Mouse (Mus musculus) C2C12 (cell line): ENCODE data around the gene Nav3. TPM values are rescaled to one million over a fixed set of nuclear protein-coding genes. Genes with fewer than 3 reads are reported as not detected.

Experiments
- H3K27me3 ChIP-seq: one replicate; pipeline ENCODE4 v1.6.1; 2011; ENCODE audit not compliant: control insufficient read depth, insufficient read depth, insufficient read length
- H3K36me3 ChIP-seq: one replicate; pipeline ENCODE4 v1.6.1; 2011; ENCODE audit not compliant: control insufficient read depth, insufficient read depth
- H3K4me3 ChIP-seq: one replicate; pipeline ENCODE4 v1.5.1; 2011; ENCODE audit warnings: mild to moderate bottlenecking, control low read depth; ENCODE audit not compliant: poor library complexity, insufficient read depth, severe bottlenecking
- H3K79me2 ChIP-seq: one replicate; pipeline ENCODE4 v1.6.1; 2011; ENCODE audit not compliant: control insufficient read depth, insufficient read depth
- H3K79me3 ChIP-seq: one replicate; pipeline ENCODE4 v1.6.1; 2011; ENCODE audit warnings: low read depth, control low read depth
- H3ac ChIP-seq: one replicate; pipeline ENCODE3; 2011; ENCODE audit warnings: low read depth; ENCODE audit not compliant: control insufficient read depth, insufficient read length
- CEBPB ChIP-seq: IDR thresholded peaks from one replicate; pipeline ENCODE4 v1.6.1; 2011; ENCODE audit warnings: low read depth, mild to moderate bottlenecking, control low read depth, moderate library complexity
- CTCF ChIP-seq: IDR thresholded peaks from one replicate; pipeline ENCODE4 v1.5.1; 2011; ENCODE audit not compliant: control insufficient read depth, insufficient read depth, insufficient read length
- FOSL1 ChIP-seq: IDR thresholded peaks from one replicate; pipeline ENCODE4 v1.8.0; 2011; ENCODE audit warnings: mild to moderate bottlenecking, low read length; ENCODE audit not compliant: poor library complexity, insufficient read depth, severe bottlenecking
- MAX ChIP-seq: IDR thresholded peaks from one replicate; pipeline ENCODE4 v1.6.1; 2011; ENCODE audit warnings: mild to moderate bottlenecking, control low read depth
- MYOD1 ChIP-seq: IDR thresholded peaks from one replicate; pipeline ENCODE4 v1.6.1; 2011; ENCODE audit warnings: low read depth; ENCODE audit not compliant: control insufficient read depth, insufficient read length
- MYOG ChIP-seq: IDR thresholded peaks from one replicate; pipeline ENCODE4 v1.6.1; 2011; ENCODE audit not compliant: control insufficient read depth, insufficient read length; ENCODE audit errors: extremely low read depth
- USF1 ChIP-seq: IDR thresholded peaks from one replicate; pipeline ENCODE4 v1.6.1; 2011; ENCODE audit warnings: low read depth, mild to moderate bottlenecking, control low read depth, moderate library complexity
- polyA plus RNA-seq: library from polyadenylated mRNA; unstranded; fragments of >200 nt; fragmentation: generic; extraction: Trizol; gene quantifications from one replicate; pipeline ENCODE4 v1.2.1, GENCODE M21; 2012; ENCODE audit warnings: missing spikeins

Nav3 gene
- polyA plus RNA-seq, 1 experiment: 5.0 TPM

- Histone ChIP-seq H3K79me2 (peaks cover 4% of the 10 kb centered on the region), H3K27me3 (no peaks in the 10 kb centered on the region), H3K79me3 (peaks cover 1% of the 10 kb centered on the region), H3K36me3 (peaks cover 29% of the 10 kb centered on the region), H3ac (no peak overlapping the region), H3K4me3 (no peak overlapping the region)
- TF ChIP-seq CTCF (no peak), MYOG (no peak), MAX (no peak)
Observed at GRCm38 (mm10) chr10:109847631-109848030, 608.4 kb downstream of the Nav3 start.

- H3K79me3 ChIP-seq: peaks cover 1% of the 10 kb centered on the region
- H3K27me3 ChIP-seq: no peaks in the 10 kb centered on the region
- H3ac ChIP-seq: no peak overlapping the region
- H3K4me3 ChIP-seq: no peak overlapping the region
- H3K36me3 ChIP-seq: peaks cover 30% of the 10 kb centered on the region
- H3K79me2 ChIP-seq: peaks cover 4% of the 10 kb centered on the region
- no peak for TF ChIP-seq MAX
- no peak for TF ChIP-seq MYOG
- TF ChIP-seq CTCF: no peak
- no peak for TF ChIP-seq MYOD1
- TF ChIP-seq CEBPB: no peak
- TF ChIP-seq FOSL1: no peak
- no peak for TF ChIP-seq USF1
Observed at GRCm38 (mm10) chr10:109843661-109844060, 612.3 kb downstream of the Nav3 start.

GRCm38 (mm10) chr10:109832768-109833291 is 623.2 kb downstream of the Nav3 start:
- Histone ChIP-seq H3K27me3 (no peaks in the 10 kb centered on the region), H3ac (no peak overlapping the region), H3K36me3 (peaks cover 25% of the 10 kb centered on the region), H3K79me2 (no peaks in the 10 kb centered on the region), H3K4me3 (no peak overlapping the region), H3K79me3 (no peaks in the 10 kb centered on the region)
- TF ChIP-seq FOSL1 (no peak), CEBPB (no peak), MYOG (no peak), MYOD1 (no peak)

GRCm38 (mm10) chr10:109806782-109807493 is 649.1 kb downstream of the Nav3 start:
- no peaks in the 10 kb centered on the region for H3K79me3 ChIP-seq
- H3K36me3 ChIP-seq: peaks cover 18% of the 10 kb centered on the region
- TF ChIP-seq MYOD1: no peak
- no peak for TF ChIP-seq MAX
- TF ChIP-seq MYOG: no peak
- TF ChIP-seq FOSL1: no peak
- TF ChIP-seq CTCF: no peak
- TF ChIP-seq USF1: no peak
- no peak for TF ChIP-seq CEBPB
- H3K79me2 ChIP-seq: no peaks in the 10 kb centered on the region
- no peaks in the 10 kb centered on the region for H3K27me3 ChIP-seq
- H3K4me3 ChIP-seq: no peak overlapping the region
- no peak overlapping the region for H3ac ChIP-seq

- no peaks in the 10 kb centered on the region for H3K79me2 ChIP-seq
- H3K27me3 ChIP-seq: no peaks in the 10 kb centered on the region
- H3ac ChIP-seq: no peak overlapping the region
- H3K79me3 ChIP-seq: no peaks in the 10 kb centered on the region
- H3K36me3 ChIP-seq: peaks cover 14% of the 10 kb centered on the region
- H3K4me3 ChIP-seq: no peak overlapping the region
- TF ChIP-seq MAX (no peak), MYOD1 (no peak), MYOG (no peak), FOSL1 (no peak), USF1 (no peak), CTCF (no peak), CEBPB (no peak)
Observed at GRCm38 (mm10) chr10:109803441-109803840, 652.6 kb downstream of the Nav3 start.

- TF ChIP-seq USF1 (no peak), CEBPB (no peak), MAX (no peak), CTCF (no peak), MYOG (no peak), FOSL1 (no peak), MYOD1 (no peak)
- Histone ChIP-seq H3K4me3 (no peak overlapping the region), H3K79me3 (no peaks in the 10 kb centered on the region)
Observed at GRCm38 (mm10) chr10:109802236-109802635, 653.8 kb downstream of the Nav3 start.

More at GRCm38 (mm10) chr10:109802236-109802635, 653.8 kb downstream of the Nav3 start:
- H3ac ChIP-seq: no peak overlapping the region
- H3K36me3 ChIP-seq: peaks cover 22% of the 10 kb centered on the region
- no peaks in the 10 kb centered on the region for H3K79me2 ChIP-seq
- H3K27me3 ChIP-seq: no peaks in the 10 kb centered on the region
